Comparison of ENCODE assay signal across 8 mouse cellular contexts in genomic region chr13:47014334-47015194, GRCm38 (mm10). TPM values are rescaled to one million over a fixed set of nuclear protein-coding genes. Genes with fewer than 3 reads are reported as not detected.
DNase-seq lines count a peak whose midpoint lies in the region; ATAC-seq and TF ChIP-seq lines count a peak whose summit lies in the region.

Gene Nhlrc1 (minus strand): TSS chr13:47014850.

- peak within 1 kb of the TSS; percentile 47 for H3K9ac ChIP-seq in hindbrain, postnatal 0 days (replicated peaks; ENCODE audit: low read length)

- TF ChIP-seq POLR2A in cortical plate, adult 2 months (IDR thresholded peaks at IDR 0.05; ENCODE audit: extremely low read depth, insufficient read depth, low read length) = peak; percentile 69; the same call in 1 of the 2 replicates

- peaks cover 5% of the 10 kb centered on the region; the same call in 1 of the 2 replicates for H3K9me3 ChIP-seq in hindbrain, postnatal 0 days (ENCODE audit: low read length)

- 0 out of 2 replicates have a peak within 1 kb of the TSS, but pooled peaks have one; percentile 31 for H3K27ac ChIP-seq in cortical plate, adult 2 months (ENCODE audit: insufficient read depth, low read length)
- no peak within 1 kb of the TSS for H3K27ac ChIP-seq in hindbrain, postnatal 0 days

- H3K4me3 ChIP-seq in cortical plate, adult 2 months (ENCODE audit: insufficient read depth, low read length) = peak within 1 kb of the TSS; percentile 29
- peak within 1 kb of the TSS; percentile 49 for H3K4me3 ChIP-seq in hindbrain, postnatal 0 days (ENCODE audit: low read length)

- peak; percentile 79 for TF ChIP-seq CTCF in cortical plate, adult 2 months (IDR thresholded peaks at IDR 0.05; ENCODE audit: extremely low read depth, insufficient read depth, low read length)
- peak; percentile 87 for TF ChIP-seq CTCF in hindbrain, postnatal 0 days (IDR thresholded peaks at IDR 0.05; ENCODE audit: low read depth)

- no peaks in the 10 kb centered on the region for H3K36me3 ChIP-seq in hindbrain, postnatal 0 days (ENCODE audit: insufficient read depth, low read length)

- 2% methylated on average over 73 of the region's 73 CpGs for WGBS in hindbrain, postnatal 0 days

- H3K27me3 ChIP-seq in hindbrain, postnatal 0 days (ENCODE audit: insufficient read depth, low read length) = no peaks in the 10 kb centered on the region

- H3K4me1 ChIP-seq in cortical plate, adult 2 months (ENCODE audit: control insufficient read depth, insufficient read depth, low read length) = peaks cover 5% of the 10 kb centered on the region
- peaks cover 8% of the 10 kb centered on the region; the same call in 1 of the 2 replicates for H3K4me1 ChIP-seq in hindbrain, postnatal 0 days (ENCODE audit: insufficient read depth, low read length)

- peak within 1 kb of the TSS; percentile 80 for H3K4me2 ChIP-seq in hindbrain, postnatal 0 days (ENCODE audit: low read depth, low read length)

- DNase-seq in ZHBTc4 (ENCODE audit: low read depth, low spot score) = peak; percentile 89
- peak; percentile 64 to 65 for DNase-seq in gastrocnemius, adult 8-10 months (ENCODE audit: low spot score in 2 of 2)
- peak; percentile 91 for DNase-seq in hindbrain, postnatal 0 days (ENCODE audit: low spot score)
- DNase-seq in left cerebral cortex, adult 18-20 months (ENCODE audit: low spot score in 2 of 2) = peak; percentile 73 to 84
- DNase-seq in lung, postnatal 36 days = peak; percentile 81
- peak; percentile 84 for DNase-seq in retina, embryonic 14.5 days (ENCODE audit: low spot score)
- DNase-seq in thymus, postnatal 25 days = peak; percentile 72

- peak; percentile 92 for ATAC-seq in hindbrain, postnatal 0 days

RNA-seq across cellular contexts. Expression of gene Nhlrc1, which starts in this region (rescaled TPM):
- polyA plus RNA-seq in cortical plate, adult 2 months (2012; rRNA removed) = 12.0 and 13.2 TPM in 2 replicates
- total RNA-seq in gastrocnemius, adult 8-10 months (2022) = 1 to 10 TPM; 5.3 to 6.8 (median 5.6) TPM
- total RNA-seq in hindbrain, postnatal 0 days (2014; rRNA removed) = 15.1 and 22.4 TPM in 2 replicates
- 13.0 and 14.1 TPM in 2 replicates for polyA plus RNA-seq in hindbrain, postnatal 0 days (2015; fragmentation: Nextera tagmentation; extraction: Ambion mirVana)
- total RNA-seq in left cerebral cortex, adult 18-20 months (2021) = 10 to 100 TPM; 16.3 to 16.5 TPM
